Mouse (Mus musculus) megakaryocyte, embryonic 14.5 days (primary cell): ENCODE data around the gene Vwa8. TPM values are rescaled to one million over a fixed set of nuclear protein-coding genes. Genes with fewer than 3 reads are reported as not detected.

Experiments used
- H3K27me3 ChIP-seq: replicated peaks from 2 replicates; pipeline ENCODE3; 2012; ENCODE audit warnings: inconsistent platforms
- H3K36me3 ChIP-seq: replicated peaks from 2 replicates; pipeline ENCODE3; 2012; ENCODE audit warnings: low read length, inconsistent platforms, mixed read lengths
- H3K4me1 ChIP-seq: 2 replicates; pipeline ENCODE4 v1.6.1; 2012; ENCODE audit warnings: inconsistent platforms
- H3K4me3 ChIP-seq: replicated peaks from 2 replicates; pipeline ENCODE3; 2012; ENCODE audit warnings: moderate library complexity, mild to moderate bottlenecking, inconsistent platforms
- H3K9me3 ChIP-seq: 2 replicates; pipeline ENCODE4 v1.6.1; 2012; ENCODE audit warnings: inconsistent platforms
- FLI1 ChIP-seq: IDR thresholded peaks from 2 replicates; pipeline ENCODE4 v1.6.1; 2012; ENCODE audit warnings: low read length, inconsistent platforms, mixed read lengths
- GATA1 ChIP-seq: IDR thresholded peaks from 3 replicates; pipeline ENCODE4 v1.6.1; 2012; ENCODE audit warnings: mixed read lengths, low read length, inconsistent platforms, borderline replicate concordance
- polyA plus RNA-seq: library from polyadenylated mRNA; stranded (reverse); fragments of >175 nt; gene quantifications from 2 replicates; pipeline ENCODE4 v1.2.3, GENCODE M21; 2012; ENCODE audit warnings: low replicate concordance; ENCODE audit not compliant: insufficient read depth

Gene Vwa8
- polyA plus RNA-seq, 1 experiment: 0.75 TPM

GRCm38 (mm10) chr14:79183261-79183660 lies 334.4 kb downstream of the Vwa8 start:
- TF ChIP-seq GATA1: no peak
- TF ChIP-seq FLI1: no peak
- no peaks in the 10 kb centered on the region for H3K27me3 ChIP-seq
- H3K4me3 ChIP-seq: no peak overlapping the region
- peaks cover 5% of the 10 kb centered on the region for H3K36me3 ChIP-seq
- peaks cover 39% of the 10 kb centered on the region for H3K4me1 ChIP-seq
- no peaks in the 10 kb centered on the region for H3K9me3 ChIP-seq

DNA sequence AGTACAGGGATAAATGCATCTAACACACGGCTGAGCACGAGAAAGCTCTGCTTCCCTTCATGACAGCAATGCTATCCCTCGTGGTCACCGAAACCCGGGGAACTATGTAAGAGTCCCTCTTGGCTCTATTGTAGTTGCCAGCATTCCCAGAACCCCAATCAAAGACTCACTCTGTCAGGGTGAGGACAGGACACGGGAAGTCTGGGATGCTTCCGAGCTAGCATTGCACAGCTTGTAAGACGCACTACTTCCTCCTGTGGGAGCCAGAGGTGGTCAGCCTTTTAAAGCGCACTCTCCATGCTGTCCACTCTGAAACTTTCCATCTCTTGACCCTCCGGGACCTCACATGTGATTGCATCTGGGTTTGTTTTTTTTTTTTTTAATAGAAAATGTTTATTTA lies 335.2 kb downstream of the Vwa8 start:
- H3K4me3 ChIP-seq: no peak overlapping the region
- H3K9me3 ChIP-seq: no peaks in the 10 kb centered on the region
- peaks cover 5% of the 10 kb centered on the region for H3K36me3 ChIP-seq
- no peaks in the 10 kb centered on the region for H3K27me3 ChIP-seq
- peaks cover 44% of the 10 kb centered on the region for H3K4me1 ChIP-seq
- no peak for TF ChIP-seq FLI1
- TF ChIP-seq GATA1: no peak

- Histone ChIP-seq H3K27me3 (no peaks in the 10 kb centered on the region), H3K4me1 (peaks cover 38% of the 10 kb centered on the region), H3K36me3 (peaks cover 5% of the 10 kb centered on the region), H3K9me3 (no peaks in the 10 kb centered on the region), H3K4me3 (no peak overlapping the region)
- TF ChIP-seq GATA1: no peak
- no peak for TF ChIP-seq FLI1
Observed at GRCm38 (mm10) chr14:79185018-79185685, 336.3 kb downstream of the Vwa8 start.

GRCm38 (mm10) chr14:79186976-79187375 lies 338.1 kb downstream of the Vwa8 start:
- TF ChIP-seq FLI1 (no peak), GATA1 (no peak)
- Histone ChIP-seq H3K9me3 (no peaks in the 10 kb centered on the region), H3K4me3 (no peak overlapping the region), H3K27me3 (no peaks in the 10 kb centered on the region), H3K36me3 (peaks cover 5% of the 10 kb centered on the region), H3K4me1 (peaks cover 21% of the 10 kb centered on the region)

GRCm38 (mm10) chr14:79196711-79197110 lies 347.9 kb downstream of the Vwa8 start:
- no peak for TF ChIP-seq GATA1
- no peak for TF ChIP-seq FLI1
- H3K4me3 ChIP-seq: no peak overlapping the region
- H3K36me3 ChIP-seq: no peaks in the 10 kb centered on the region
- no peaks in the 10 kb centered on the region for H3K27me3 ChIP-seq
- peaks cover 37% of the 10 kb centered on the region for H3K4me1 ChIP-seq
- no peaks in the 10 kb centered on the region for H3K9me3 ChIP-seq

GRCm38 (mm10) chr14:79198066-79198465 lies 349.2 kb downstream of the Vwa8 start:
- Histone ChIP-seq H3K4me1 (peaks cover 50% of the 10 kb centered on the region), H3K36me3 (peaks cover 2% of the 10 kb centered on the region), H3K27me3 (no peaks in the 10 kb centered on the region), H3K4me3 (no peak overlapping the region), H3K9me3 (no peaks in the 10 kb centered on the region)
- TF ChIP-seq GATA1 (no peak), FLI1 (no peak)

DNA sequence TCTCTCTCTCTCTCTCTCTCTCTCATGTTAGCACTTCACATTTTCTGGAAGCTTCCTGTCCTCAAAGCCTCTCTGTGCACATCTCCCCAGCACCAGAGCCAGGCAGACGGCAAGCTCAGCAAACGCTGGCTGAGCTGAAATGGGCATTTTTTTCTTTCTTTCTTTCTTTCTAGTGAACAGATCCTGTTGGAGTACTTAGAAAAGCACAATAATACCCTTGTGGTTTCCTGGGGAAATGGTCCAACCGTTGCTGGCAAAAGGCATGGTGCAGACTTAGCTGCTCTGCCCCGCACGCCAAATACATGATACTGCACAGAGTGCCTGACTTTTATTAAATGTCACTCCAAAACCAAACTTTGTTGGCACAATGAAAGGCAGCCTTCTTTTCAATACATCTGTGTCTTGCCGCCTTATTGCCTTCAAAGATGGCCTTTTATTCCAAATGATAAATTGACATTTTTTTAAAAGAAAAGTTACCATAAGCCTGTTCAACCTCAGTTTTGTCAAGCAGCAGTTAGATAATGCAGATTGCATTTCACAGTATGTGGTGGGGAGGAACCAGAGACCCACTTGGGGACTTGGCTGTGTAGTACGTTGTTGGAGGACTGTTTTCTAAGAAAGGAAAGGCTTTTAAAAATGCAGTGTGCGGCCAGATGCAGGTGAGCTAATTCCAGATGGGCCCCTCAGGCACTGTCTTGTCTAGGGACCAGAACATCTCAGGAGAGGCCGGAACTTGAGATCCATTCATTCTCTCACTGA lies 351.5 kb downstream of the Vwa8 start:
- TF ChIP-seq GATA1 (no peak), FLI1 (no peak)
- Histone ChIP-seq H3K27me3 (no peaks in the 10 kb centered on the region), H3K4me3 (peak overlapping the region; percentile 84), H3K36me3 (peaks cover 2% of the 10 kb centered on the region), H3K4me1 (peaks cover 59% of the 10 kb centered on the region), H3K9me3 (no peaks in the 10 kb centered on the region)

GRCm38 (mm10) chr14:79200892-79201285 lies 352.0 kb downstream of the Vwa8 start:
- H3K36me3 ChIP-seq: peaks cover 2% of the 10 kb centered on the region
- no peaks in the 10 kb centered on the region for H3K9me3 ChIP-seq
- H3K27me3 ChIP-seq: no peaks in the 10 kb centered on the region
- peaks cover 62% of the 10 kb centered on the region for H3K4me1 ChIP-seq
- peak overlapping the region; percentile 33 for H3K4me3 ChIP-seq
- TF ChIP-seq GATA1 (no peak), FLI1 (no peak)

DNA sequence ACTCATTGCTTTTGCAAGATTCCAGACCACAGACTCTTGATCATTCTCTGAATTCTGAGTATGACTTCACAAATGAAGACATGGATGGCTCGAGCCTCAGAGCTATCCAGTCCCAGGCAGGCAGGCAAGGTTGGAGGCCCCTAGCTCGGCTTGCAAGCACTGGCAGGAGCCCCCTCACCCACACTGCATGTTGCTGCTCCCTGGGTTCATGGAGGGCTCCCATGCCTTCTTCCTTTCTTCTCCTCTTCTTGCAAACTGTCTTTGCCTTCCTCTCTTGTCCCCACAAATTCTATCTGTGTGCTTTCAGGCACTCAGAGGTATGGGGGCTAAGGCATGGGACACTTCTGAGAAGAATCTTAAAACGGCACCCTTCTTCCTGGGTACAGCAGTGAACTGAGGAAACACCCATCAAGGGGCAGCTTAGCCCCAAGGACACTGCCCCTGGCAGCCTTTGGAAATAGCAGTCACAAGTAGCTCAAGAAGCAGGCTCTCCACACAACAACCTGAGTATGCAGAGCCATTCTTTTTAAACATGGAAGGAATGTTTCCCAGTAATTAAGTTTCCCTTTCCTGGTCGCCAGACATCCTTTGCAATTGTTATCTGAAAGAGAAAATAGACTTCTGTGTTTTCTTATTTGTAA lies 354.0 kb downstream of the Vwa8 start:
- TF ChIP-seq GATA1 (no peak), FLI1 (no peak)
- H3K4me1 ChIP-seq: peaks cover 62% of the 10 kb centered on the region

DNA sequence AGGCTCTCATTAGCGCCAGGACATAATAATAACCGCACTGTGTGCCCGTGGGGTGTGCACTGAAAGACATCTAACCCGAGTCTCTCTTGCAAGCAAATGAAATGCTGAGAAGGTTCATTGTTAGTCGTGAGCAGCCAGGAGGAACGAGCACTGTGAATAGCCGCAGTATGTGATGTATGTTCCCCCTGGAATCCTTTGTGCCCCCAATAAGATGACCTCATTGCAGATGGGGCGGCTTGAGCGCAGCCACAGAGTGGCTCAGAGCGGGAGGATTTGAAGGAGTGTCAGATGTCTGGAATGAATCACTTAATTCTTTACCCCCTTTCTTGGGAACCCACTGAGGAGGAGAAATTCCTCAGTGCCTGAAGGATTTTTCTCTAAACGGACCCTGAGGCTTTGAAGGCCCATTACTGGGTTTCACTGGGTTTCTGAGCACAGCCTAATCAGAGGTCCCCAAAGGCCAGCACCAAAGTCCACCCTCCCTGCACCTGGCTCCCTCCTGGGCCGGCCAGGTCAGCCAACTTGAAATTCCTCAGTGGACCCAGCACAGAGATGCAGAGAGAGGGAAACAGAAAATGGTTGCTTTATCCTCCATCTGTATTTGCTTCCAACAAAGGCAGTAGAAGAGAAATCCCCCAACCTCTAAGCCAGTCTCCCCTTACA lies 354.8 kb downstream of the Vwa8 start:
- no peaks in the 10 kb centered on the region for H3K9me3 ChIP-seq
- TF ChIP-seq GATA1: no peak
- no peak for TF ChIP-seq FLI1
- peaks cover 58% of the 10 kb centered on the region for H3K4me1 ChIP-seq
- H3K27me3 ChIP-seq: no peaks in the 10 kb centered on the region
- peaks cover 2% of the 10 kb centered on the region for H3K36me3 ChIP-seq
- H3K4me3 ChIP-seq: no peak overlapping the region

More for the DNA sequence above, 354.0 kb downstream of the Vwa8 start:
- no peaks in the 10 kb centered on the region for H3K9me3 ChIP-seq
- peaks cover 2% of the 10 kb centered on the region for H3K36me3 ChIP-seq
- H3K27me3 ChIP-seq: no peaks in the 10 kb centered on the region
- H3K4me3 ChIP-seq: no peak overlapping the region
